Mouse (Mus musculus) WW6 (cell line): ENCODE measurements around the gene Gstm1.
"Not testable (repeated sequence)": the region's sequence is repeated elsewhere in the genome, so short reads cannot be mapped to it uniquely, and the experiment has no call there.

Source experiments
- DNase-seq: peaks from one replicate; pipeline ENCODE4 v3.0.0-alpha.2; 2013; ENCODE audit warnings: low read depth, low spot score

Gstm1 gene

DNA sequence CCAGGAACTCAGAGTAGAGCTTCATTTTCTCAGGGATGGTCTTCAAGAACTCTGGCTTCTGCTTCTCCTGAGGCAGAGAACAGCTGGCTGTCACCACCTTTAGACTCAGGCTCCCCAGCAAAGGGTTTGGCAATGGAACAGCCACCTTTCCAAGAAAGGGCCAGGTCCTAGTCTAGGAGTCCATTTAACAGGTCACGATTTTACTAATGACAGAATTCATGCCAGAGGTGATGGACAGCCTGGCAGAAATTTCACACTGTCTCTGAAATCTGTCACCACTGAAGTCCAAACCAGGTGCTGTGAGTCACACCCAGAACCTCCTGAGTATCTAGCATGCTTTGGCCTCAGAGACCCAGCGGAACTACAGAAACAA lies 2.8 kb downstream of the Gstm1 start:
- no peak for DNase-seq

DNA sequence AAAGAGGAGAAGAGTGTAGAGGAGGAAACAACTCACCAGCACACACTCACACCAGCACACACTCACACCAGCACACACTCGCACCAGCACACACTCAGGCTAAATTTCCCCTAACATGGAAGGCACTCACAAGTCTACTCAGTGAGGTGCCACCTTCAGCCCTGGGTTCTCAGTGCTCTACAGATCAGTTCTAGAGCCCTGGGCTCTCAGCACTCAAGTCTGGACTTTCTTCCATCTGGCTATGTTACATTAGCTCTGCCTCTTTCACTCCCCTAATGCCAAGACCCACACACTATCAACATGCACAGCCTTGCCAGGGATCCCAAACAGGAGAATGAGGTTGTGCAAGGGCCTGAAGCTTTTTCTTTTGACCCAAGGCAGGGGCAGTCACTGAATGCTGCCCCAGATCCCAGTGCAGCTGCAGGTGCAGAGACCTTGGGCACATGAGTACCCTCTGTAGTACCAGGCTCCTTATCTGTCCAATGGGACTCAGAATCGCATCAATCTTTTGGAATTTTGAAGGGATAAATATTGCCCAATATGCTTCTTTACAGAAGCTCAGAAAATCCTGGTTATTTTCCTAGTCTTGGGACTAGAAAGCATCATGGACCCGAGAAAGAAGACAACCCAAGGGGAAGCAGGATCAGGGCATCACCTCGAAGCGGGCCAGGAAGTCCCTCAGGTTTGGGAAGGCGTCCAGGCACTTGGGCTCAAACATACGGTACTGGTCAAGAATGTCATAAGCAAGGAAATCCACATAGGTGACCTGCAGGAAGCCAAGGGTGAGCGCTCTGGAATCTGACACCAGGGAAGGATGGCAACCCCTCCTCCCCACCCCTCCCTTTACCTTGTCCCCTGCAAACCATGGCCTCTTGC lies 3.4 kb downstream of the Gstm1 start:
- DNase-seq = no peak

DNA sequence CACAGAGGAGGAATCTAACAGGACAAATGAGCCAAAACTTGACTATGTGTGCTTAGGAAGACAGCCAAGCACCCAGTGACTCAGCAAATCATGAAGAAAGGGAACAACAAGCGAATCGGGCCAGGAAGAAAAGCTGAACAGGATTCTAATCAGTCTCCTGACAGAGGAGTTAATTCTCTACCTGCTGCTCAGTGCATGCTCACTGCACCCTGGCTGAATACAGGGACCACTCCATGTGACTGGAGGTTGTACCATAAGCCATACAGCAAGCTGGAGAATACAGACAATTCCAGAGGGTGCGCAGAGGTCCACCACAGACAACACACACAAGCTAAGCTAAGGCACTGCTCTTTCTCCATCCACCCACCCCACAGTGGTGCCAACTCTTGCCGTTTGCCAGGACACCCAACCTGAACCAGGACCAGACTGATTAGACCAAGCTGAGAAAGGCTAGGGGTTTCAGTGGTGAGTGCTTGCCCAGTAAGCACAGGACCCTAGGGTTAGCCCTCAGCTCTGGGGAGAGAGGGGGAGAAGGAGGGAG lies 4.4 kb downstream of the Gstm1 start:
- no peak for DNase-seq

DNA sequence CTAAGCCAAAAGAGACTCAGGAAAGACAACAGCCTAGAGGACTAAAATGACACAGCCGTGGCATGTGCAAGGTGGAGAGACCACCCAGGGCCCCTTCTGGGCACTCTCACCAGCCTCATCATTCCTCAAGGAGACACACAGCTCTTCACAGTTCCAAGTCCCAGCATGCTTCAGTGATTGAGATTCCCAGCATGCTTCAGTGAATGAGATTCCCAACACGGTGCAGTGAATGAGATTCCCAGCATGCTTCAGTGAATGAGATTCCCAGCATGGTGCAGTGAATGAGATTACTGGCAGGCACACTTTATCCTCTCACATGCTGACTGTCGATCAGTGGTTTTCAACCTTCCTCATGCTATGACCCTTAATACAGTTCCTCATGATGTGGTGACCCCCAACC lies 6.2 kb downstream of the Gstm1 start:
- no peak for DNase-seq

DNA sequence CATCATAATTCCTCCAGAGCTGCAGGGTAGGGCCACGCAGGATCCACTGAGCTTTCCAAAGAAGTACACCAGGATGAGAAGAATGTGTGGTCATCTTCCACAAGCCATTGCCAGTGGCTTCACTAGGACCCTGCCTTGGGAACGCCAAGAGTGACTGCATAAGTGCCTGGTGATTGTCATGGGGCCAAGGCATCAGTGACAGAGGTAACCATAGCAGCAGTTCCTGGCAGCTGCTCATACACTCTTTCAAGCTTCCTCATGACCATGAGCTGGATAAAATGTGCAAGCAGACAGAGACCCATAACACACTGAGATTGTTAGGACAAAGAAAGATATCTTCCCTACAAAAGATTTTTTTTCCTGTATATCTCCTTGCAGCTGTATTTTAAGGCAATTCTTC lies 7.5 kb downstream of the Gstm1 start:
- DNase-seq = no peak

DNA sequence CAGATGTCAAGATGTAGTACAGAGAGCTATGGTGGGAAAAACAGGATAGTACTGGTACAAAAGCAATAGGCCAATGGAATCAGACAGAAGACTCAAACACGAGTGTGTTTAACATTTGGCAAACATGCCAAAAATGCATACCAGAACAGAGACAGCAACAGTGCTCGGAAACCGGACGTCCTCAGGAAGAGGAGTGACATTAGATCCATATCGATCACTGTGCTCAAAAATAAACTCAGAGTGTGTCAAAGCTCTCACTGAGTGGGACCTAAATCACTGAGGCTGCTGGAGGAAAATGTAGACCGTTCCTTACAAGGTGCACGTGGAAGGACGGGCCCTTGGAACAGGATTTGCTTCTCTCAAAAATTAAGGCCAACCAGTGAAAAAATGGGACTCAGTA lies 15.8 kb downstream of the Gstm1 start:
- no peak for DNase-seq

DNA sequence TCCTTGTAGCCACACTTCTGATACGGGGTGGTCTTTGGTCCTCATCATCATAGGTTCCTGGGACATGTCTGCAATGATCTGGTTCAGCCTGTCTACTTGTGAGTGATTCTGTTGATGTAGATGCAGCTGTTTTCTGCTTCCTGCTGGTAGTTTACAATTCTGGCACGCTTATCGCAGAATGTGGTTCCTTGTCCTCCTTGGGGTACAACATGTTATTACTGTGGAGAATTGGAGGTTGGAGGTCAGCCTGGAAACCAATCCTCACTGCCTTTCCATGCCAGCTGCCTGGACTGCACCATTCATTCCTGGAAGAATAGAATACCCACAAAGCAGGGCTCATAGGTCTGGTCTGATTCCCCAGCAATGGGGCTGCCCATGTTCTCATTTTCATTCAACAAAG lies 18.3 kb downstream of the Gstm1 start:
- no peak for DNase-seq

DNA sequence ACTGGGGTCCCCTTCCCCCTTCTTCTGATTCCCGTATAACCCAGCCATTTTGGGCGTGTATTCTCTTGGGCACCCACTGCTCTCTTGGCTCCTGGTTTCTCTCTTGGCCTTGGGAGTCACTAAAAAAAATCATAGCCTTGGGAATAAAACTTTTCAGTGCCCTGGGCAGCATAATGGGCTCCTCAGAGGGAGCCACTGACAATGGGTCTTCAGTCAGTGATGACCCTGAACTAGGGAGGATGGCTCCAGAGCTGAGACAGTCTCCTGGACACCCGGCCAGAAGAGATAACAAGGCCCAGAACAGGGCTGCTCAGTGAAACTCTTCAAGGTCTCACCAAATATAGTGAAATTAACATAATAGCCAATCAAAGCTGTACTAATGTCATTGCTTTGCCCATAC lies 19.2 kb downstream of the Gstm1 start:
- no peak for DNase-seq

DNA sequence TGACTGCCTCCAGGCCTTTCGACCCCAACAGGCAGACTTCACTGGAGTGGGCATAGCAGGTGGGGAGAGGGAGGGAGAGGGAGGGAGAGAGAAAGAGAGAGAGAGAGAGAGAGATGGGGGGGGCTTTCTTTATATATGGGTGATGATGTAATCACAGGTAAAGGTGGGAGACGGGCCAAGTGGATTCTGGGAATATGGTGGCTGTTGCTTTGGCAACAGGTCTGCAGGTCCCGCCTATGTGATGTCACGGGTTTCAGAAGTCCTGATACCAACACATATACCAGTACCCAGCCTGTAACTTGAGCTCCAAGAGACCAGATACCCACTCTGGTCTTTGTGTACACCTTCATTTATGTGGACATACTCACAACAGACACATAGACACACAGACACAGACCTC lies 21.2 kb downstream of the Gstm1 start:
- peak; percentile 43 for DNase-seq

DNA sequence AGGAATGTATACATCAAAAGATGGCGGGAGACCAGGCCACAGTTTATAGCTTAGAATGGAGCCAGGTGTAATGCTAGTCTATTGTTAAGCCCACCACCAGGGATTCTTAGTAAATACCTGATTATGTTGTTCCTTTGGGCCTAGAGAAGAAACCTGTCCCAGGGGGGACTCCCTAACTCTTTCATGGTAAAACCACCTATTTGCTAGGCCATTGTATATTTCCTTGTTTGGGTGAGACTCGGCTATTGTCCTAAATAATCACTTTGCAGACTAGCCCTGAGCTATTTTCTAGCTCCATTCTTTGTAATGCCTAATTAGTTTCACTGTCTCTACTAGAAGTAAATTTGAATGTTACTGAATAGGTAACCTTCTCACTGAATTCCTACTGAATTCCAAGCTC lies 21.8 kb downstream of the Gstm1 start:
- peak; percentile 7 for DNase-seq

DNA sequence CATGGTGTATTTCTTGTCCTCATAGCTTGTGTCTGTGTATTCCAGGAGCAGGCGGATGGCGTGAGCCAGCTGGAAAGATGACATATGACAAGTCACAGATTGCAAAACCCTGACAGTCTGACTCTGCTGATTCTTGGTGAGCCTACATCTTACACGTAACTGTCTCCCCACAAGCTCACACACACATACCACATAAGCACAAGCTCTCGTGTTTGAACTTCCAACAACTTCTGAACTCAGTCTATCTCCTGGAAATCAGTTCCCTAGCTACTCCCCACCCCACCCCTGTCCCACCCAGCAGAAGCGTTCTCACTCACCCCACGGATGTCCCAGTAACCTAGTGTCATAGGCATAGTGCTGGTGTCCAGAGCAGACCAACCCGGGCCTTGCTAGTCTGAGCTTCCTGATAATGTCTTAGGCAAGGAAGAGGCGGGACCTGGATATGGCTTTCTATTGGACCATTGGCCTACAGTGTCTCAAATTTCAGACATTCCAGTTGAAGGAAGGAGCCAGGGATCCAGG lies 31.7 kb downstream of the Gstm1 start, which contains the start of gene Gstm2:
Gene Gstm2 (minus strand): TSS at position 413 of the 522 bp plus-strand sequence.
- no peak for DNase-seq

DNA sequence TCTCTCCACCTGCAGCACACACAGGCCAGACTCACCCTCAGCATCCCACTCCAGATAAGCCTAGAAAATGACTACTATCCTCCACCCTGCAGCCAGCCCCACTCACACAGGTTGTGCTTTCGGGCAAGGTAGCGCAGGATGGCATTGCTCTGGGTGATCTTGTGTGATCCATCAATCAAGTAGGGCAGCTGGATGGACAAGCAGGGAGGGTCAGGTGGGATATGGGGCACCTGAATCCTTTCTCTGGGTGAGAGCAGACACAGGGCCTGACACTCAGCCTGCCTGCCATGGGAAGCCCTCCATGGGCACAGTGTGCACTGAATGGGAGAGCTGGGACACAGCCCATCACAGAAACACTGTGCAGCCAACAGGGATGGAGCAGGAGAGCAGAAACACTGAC lies 32.6 kb downstream of the Gstm1 start:
- DNase-seq = not testable (repeated sequence)

DNA sequence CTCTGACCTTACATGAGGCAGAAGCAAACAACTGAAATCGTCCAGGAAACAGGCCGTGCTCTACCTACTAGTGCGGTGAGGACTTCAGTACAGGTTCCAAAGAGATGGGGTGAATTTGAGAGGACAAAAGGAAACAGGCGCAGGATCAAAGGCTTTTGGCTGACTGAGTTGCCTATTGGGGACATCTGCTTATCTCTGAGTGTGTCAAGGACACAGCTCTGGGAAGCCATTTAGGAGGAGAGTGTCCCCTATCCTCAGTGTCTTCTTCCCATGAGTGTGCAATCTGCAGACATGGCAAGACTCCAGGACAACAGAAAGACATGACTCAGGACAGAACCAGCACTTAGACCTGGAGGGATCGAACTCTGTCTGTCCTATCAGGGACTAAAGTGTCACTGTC lies 33.3 kb downstream of the Gstm1 start:
- DNase-seq = no peak

DNA sequence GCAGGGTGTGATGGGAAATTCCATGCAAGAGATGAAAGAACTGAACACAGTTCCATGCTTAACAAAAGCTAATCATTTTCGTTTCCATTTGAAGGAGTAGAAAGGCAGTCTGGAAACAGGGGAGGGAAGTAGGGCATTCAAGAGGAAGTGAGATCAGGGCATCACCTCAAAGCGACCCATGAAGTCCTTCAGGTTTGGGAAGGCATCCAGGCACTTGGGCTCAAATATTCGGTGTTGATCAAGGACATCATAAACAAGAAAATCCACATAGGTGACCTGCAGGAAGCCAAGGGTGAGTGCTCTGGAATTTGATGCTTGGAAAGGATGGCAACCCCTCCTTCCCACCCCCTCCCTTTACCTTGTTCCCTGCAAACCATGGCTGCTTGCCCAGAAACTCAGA lies 34.0 kb downstream of the Gstm1 start:
- DNase-seq = no peak

DNA sequence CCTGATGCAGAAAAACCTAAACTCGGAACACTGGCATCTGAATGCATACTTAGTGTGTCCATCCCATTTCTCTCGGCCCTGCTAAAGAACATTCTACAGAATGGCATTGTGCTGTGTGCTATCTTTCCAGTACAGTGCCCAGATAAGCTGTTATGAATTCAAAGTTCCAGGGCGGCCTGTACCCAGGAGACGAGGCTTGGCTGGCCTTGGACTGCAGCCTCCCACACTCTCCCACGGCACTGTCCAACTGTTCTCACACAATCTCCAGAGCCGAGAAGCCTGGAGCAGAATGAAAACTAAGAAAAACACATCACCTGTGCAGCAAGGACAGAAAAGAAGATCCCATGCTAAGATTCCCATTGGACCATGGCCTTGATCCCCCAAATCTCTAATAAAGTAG lies 35.0 kb downstream of the Gstm1 start:
- DNase-seq = no peak

DNA sequence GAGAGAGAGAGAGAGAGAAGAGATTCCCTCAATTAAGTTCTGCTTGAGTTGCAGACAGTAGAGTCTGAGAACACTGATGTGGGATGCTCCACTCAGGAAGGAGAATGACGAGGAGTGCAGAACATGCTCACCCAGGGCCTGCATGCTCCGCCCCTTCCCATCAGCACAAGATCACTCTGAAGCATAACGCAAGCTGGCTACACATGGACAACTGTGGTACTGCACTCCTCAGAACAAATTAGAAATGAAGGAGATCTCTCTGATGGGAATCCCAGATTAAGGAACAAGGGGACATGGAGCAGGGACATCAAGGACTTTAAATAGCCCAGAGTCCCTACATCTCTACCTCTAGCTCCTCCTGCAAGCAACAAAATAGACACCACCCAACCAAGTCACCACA lies 36.5 kb downstream of the Gstm1 start:
- DNase-seq = no peak

DNA sequence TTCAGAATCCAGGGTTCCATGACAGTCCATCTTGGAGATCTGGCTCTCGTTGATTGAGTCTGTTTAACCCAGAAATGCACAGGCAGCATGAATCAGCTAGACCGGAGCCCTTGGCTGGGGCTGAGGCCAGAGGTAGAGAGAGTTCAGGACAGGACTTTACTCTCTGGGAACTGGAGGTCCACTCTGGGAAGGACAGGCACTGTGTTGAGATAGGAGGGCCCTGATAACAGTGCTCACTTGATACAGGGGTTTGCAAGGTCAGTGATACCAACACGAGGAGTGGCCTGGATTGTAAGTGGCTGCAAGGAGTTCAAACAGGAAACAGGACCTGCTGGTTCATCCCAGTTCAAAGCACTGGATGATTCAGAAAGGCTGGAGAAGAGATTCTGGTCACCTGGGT lies 40.1 kb downstream of the Gstm1 start:
- DNase-seq = no peak

DNA sequence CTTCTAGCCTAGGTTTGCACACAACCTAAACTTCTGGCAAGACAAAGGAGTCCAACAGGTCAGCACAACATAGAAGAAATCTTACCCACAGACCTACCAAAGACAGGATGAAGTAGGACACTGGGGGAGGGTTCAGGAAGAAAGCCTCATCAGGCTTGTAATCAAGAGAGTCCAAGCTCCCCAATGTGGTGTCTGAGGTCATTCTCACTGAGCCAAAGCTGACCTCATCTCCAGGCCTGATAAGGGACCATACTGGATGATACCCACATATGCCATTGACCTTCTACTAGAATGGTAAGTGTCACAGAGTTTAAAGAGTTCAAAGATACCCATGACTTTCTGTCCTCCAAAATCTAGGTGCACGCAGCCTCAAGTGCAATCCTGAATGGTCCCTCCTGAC lies 43.5 kb downstream of the Gstm1 start:
- DNase-seq = no peak

DNA sequence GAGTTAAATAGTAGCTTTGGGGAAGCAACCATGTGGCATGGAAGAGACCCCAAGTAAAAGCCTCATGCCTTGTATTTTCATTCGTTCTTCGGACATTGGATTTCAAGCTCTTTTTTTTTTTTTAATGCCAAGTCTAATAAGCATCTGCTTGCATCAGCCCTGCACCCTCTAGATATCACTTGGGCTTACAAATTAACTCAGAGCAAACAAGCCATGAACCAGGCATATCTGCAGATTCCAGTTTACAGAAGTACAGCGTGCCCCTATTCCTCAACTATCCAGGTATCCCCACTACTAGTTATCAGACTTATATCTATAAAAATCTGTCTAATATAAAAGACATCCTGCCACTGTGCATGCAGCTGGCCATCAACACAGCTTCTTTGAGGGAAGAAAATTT lies 45.7 kb downstream of the Gstm1 start:
- no peak for DNase-seq

DNA sequence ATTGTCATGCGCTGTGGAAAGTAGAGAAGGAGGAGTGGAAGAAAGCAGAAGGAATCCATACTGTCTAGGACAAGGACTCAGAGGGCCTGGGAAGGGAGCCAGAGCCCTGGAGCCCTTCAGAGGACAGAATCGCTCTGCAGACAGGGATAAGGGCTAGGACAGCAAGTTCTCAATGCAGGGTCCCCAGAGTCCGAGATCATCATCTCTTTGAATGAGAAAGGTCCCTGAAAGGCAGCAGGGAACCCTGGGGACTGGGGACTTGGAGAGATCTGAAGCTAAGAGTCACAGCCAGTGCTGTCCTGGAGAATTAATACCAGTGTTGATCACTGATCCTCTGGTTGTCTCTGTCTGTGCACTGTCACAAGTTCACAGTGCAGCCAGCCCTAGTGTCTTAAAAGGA lies 46.7 kb downstream of the Gstm1 start:
- not testable (repeated sequence) for DNase-seq

DNA sequence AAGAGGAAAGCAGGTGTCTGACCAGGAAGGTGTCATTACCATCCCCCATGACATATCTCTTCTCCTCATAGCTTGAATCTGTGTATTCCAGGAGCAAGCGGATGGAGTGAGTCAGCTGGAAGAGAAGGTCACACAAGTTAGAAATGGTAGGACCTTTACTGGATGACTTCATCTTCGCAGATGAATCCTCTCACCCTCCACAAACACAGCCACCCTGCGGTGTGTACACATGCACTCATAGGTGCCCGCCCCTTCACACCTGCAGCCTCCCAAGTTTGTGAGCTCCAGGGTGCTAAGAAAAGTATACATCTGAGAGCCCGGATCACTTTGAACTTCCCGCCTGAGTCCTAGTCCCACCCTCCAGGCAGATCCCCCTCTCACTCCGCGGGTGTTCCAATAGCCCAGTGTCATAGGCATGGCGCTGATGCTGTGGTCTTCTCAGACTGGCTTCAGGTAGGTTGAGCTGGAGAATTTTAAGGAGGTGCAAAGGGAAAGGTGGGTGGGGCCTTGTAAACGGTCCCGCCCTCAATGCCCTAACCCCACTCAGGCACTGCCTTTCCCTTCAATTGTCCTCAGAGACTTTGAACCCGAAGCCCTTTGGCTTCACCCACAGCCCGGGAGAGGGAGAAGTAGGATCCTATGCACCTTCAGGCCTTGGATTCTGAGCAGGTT lies 48.9 kb downstream of the Gstm1 start, which contains the start of gene Gstm3:
Gene Gstm3 (minus strand): TSS at position 560 of the 672 bp plus-strand sequence.
- DNase-seq = no peak

DNA sequence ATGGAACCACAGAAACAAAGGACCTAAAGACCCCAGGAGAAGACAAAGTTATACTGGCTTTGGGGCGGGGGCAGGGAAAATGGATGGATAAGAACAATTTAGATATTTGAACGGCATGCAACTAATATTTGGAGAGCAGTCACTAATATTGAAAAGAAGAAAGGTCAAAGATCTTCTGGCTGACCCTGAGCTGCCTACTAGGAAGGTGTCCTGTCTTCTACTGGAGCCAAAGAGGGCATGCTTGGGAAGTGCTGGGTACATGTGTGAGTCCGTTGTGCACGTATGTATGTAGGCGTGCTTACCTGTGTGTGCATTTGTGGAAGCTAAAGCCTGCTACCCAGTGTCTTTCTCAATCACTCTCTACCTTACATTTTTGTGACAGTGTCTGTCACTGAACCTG lies 51.1 kb downstream of the Gstm1 start:
- no peak for DNase-seq

DNA sequence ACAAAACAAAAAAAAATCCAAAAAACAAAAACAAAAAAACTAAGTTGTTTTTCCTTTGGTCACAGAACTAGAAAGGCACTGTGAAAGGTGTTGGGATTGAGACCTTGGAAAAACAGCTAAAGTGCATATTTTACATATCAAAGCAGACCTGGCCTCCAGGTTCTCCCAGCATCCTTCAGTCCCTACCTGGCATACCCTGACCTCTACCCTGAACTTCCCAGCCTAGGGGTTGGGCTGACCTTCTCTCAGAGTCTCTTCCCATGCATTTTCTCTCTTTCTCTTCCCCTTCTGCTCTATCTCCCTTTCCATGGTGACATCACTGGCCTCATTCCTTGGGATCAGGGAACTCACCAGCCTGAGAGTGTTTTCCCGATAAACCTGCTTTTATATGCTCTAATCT lies 52.2 kb downstream of the Gstm1 start:
- no peak for DNase-seq
